Mouse (Mus musculus) thymus, adult 2 months (tissue): ENCODE results near the gene Aym1.

Experiments
- CTCF ChIP-seq: fragments of 200-500 bp; IDR thresholded peaks from 2 replicates; pipeline ENCODE4 v1.5.1; 2012; ENCODE audit warnings: mild to moderate bottlenecking, control low read depth, low read length, moderate library complexity, borderline replicate concordance; ENCODE audit not compliant: control insufficient read depth, poor library complexity, insufficient read depth; ENCODE audit errors: extremely low read depth
- POLR2A ChIP-seq: fragments of 200-500 bp; IDR thresholded peaks from 2 replicates; pipeline ENCODE4 v1.6.1; 2012; ENCODE audit warnings: mild to moderate bottlenecking, low read length, control low read depth, moderate library complexity; ENCODE audit not compliant: control insufficient read depth, poor library complexity, insufficient read depth; ENCODE audit errors: extremely low read depth

DNA sequence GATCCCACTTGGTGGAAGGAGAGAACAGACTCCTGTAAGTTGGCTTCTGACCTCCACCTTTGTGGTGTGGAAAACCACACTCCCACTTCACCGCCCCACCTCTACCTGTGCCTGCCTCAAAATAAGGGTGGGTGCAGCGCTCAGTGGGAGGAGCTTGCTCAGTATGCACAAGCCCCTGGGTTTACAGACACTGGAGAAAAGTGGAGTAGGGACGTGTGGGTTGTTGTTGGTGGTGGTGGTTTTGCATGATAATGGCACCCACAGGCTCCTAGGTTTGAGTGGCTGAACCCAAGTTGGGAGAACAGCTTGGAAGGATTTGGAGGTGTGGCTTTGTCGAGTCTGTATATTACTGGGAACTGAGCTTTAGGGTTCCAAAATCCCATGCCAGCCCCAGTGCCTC is 24.2 kb upstream of the Aym1 start:
- TF ChIP-seq CTCF (no peak), POLR2A (no peak)
